Mouse (Mus musculus): ENCODE measurements around the gene Pcgf2.

GRCm38 (mm10) chr11:97716021-97716420, 15.7 kb upstream of the Pcgf2 start:
- TF ChIP-seq CTCF (IDR thresholded peaks at IDR 0.05; ENCODE audit: low read depth) (no peak), EP300 (IDR thresholded peaks at IDR 0.05; ENCODE audit: low read depth) (no peak)
